Mouse (Mus musculus) CD4-positive, CD25-positive, alpha-beta regulatory T cell, adult 4 months (primary cell): ENCODE data around the gene Llgl2. TPM values are rescaled to one million over a fixed set of nuclear protein-coding genes. Genes with fewer than 3 reads are reported as not detected.

ENCODE experiments used
- ATAC-seq: one replicate; pipeline ENCODE4 v1.8.0; 2017
- polyA plus RNA-seq, 2 experiments: library from polyadenylated mRNA; unstranded; fragments of 100-300 nt; shearing (Covaris generic); gene quantifications; one replicate each; pipeline ENCODE4 v1.2.1; 2017

The Llgl2 gene
- polyA plus RNA-seq, 2 experiments from 2014 or later, result 7.9 to 11.1 TPM

GRCm38 (mm10) chr11:115809311-115809781, 14.5 kb upstream of the Llgl2 start:
- no peak for ATAC-seq

- ATAC-seq, result no peak
Measured at GRCm38 (mm10) chr11:115810377-115810776, 13.5 kb upstream of the Llgl2 start.

GRCm38 (mm10) chr11:115811381-115812093, 12.3 kb upstream of the Llgl2 start:
- ATAC-seq, result no peak

- ATAC-seq, result no peak
Measured at GRCm38 (mm10) chr11:115812095-115812494, 11.8 kb upstream of the Llgl2 start.

- ATAC-seq, result no peak
Measured at GRCm38 (mm10) chr11:115812533-115813420, 11.1 kb upstream of the Llgl2 start.

- ATAC-seq, result peak; percentile 80
Measured at GRCm38 (mm10) chr11:115813507-115814296, 10.1 kb upstream of the Llgl2 start, which contains the start of gene Caskin2. Gene Caskin2, minus strand, starts transcription at chr11:115813639.

GRCm38 (mm10) chr11:115814605-115815450, 9.0 kb upstream of the Llgl2 start, which contains the start of gene Tsen54:
Gene Tsen54, plus strand, starts transcription at chr11:115814724.
- ATAC-seq, result peak; percentile 64

GRCm38 (mm10) chr11:115817331-115817730, 6.5 kb upstream of the Llgl2 start:
- no peak for ATAC-seq

GRCm38 (mm10) chr11:115819915-115820623, 3.8 kb upstream of the Llgl2 start:
- ATAC-seq, result no peak

GRCm38 (mm10) chr11:115821001-115821400, 2.8 kb upstream of the Llgl2 start:
- no peak for ATAC-seq

GRCm38 (mm10) chr11:115824813-115825212, 964 bp downstream of the Llgl2 start:
- ATAC-seq, result no peak

GRCm38 (mm10) chr11:115826487-115826886, 2.6 kb downstream of the Llgl2 start:
- no peak for ATAC-seq

- ATAC-seq, result no peak
Measured at GRCm38 (mm10) chr11:115827624-115828023, 3.8 kb downstream of the Llgl2 start.

GRCm38 (mm10) chr11:115829036-115829435, 5.2 kb downstream of the Llgl2 start:
- no peak for ATAC-seq

- ATAC-seq, result no peak
Measured at GRCm38 (mm10) chr11:115830550-115831325, 6.9 kb downstream of the Llgl2 start.

- no peak for ATAC-seq
Measured at GRCm38 (mm10) chr11:115831518-115831917, 7.7 kb downstream of the Llgl2 start.

- ATAC-seq, result no peak
Measured at GRCm38 (mm10) chr11:115832064-115832463, 8.2 kb downstream of the Llgl2 start.

GRCm38 (mm10) chr11:115832523-115832922, 8.7 kb downstream of the Llgl2 start:
- no peak for ATAC-seq

GRCm38 (mm10) chr11:115833021-115833513, 9.2 kb downstream of the Llgl2 start:
- no peak for ATAC-seq

GRCm38 (mm10) chr11:115834033-115834432, 10.2 kb downstream of the Llgl2 start:
- ATAC-seq, result no peak
